Mouse (Mus musculus) lung, postnatal 14 days (tissue): ENCODE results near the gene Ppp1r13l.

Experiments
- DNase-seq: peaks from one replicate; pipeline ENCODE4 v3.0.0; 2021

Gene Ppp1r13l

GRCm38 (mm10) chr7:19359299-19359891 lies at the start of gene Ppp1r13l, which contains the start of gene Cd3eap:
Gene Ppp1r13l, plus strand, starts transcription at chr7:19359749.
Gene Cd3eap, minus strand, starts transcription at chr7:19359483.
- DNase-seq: peak; percentile 86

- DNase-seq: peak; percentile 97
These were observed 49.5 kb upstream of the Ppp1r13l start, which contains the start of gene Fosb for GRCm38 (mm10) chr7:19309884-19310641. Gene Fosb, minus strand, starts transcription at chr7:19310051.

- no peak for DNase-seq
These were observed 47.6 kb upstream of the Ppp1r13l start for GRCm38 (mm10) chr7:19311991-19312390.

GRCm38 (mm10) chr7:19314033-19314432 lies 45.5 kb upstream of the Ppp1r13l start:
- DNase-seq: no peak

GRCm38 (mm10) chr7:19316451-19317161 lies 42.9 kb upstream of the Ppp1r13l start:
- DNase-seq: peak; percentile 49

- no peak for DNase-seq
These were observed 41.3 kb upstream of the Ppp1r13l start for GRCm38 (mm10) chr7:19318201-19318600.

- no peak for DNase-seq
These were observed 40.9 kb upstream of the Ppp1r13l start for GRCm38 (mm10) chr7:19318676-19319075.

- DNase-seq: no peak
These were observed 40.1 kb upstream of the Ppp1r13l start for GRCm38 (mm10) chr7:19319458-19319857.

- DNase-seq: peak; percentile 98
These were observed 39.6 kb upstream of the Ppp1r13l start for GRCm38 (mm10) chr7:19319906-19320305.

GRCm38 (mm10) chr7:19320637-19321036 lies 38.9 kb upstream of the Ppp1r13l start:
- DNase-seq: no peak

- DNase-seq: no peak
These were observed 38.1 kb upstream of the Ppp1r13l start for GRCm38 (mm10) chr7:19321464-19321863.

GRCm38 (mm10) chr7:19322489-19322888 lies 37.1 kb upstream of the Ppp1r13l start:
- DNase-seq: no peak

- no peak for DNase-seq
These were observed 35.3 kb upstream of the Ppp1r13l start for GRCm38 (mm10) chr7:19324221-19324620.

- DNase-seq: no peak
These were observed 34.0 kb upstream of the Ppp1r13l start for GRCm38 (mm10) chr7:19325262-19326199.

- peak; percentile 94 for DNase-seq
These were observed 33.2 kb upstream of the Ppp1r13l start for GRCm38 (mm10) chr7:19326359-19326758.

GRCm38 (mm10) chr7:19327128-19327527 lies 32.4 kb upstream of the Ppp1r13l start:
- DNase-seq: peak; percentile 96

GRCm38 (mm10) chr7:19327782-19328181 lies 31.8 kb upstream of the Ppp1r13l start:
- no peak for DNase-seq

GRCm38 (mm10) chr7:19328425-19328824 lies 31.1 kb upstream of the Ppp1r13l start:
- no peak for DNase-seq

- DNase-seq: no peak
These were observed 27.6 kb upstream of the Ppp1r13l start for GRCm38 (mm10) chr7:19331910-19332309.

- DNase-seq: peak; percentile 77
These were observed 26.7 kb upstream of the Ppp1r13l start for GRCm38 (mm10) chr7:19332709-19333352.

GRCm38 (mm10) chr7:19335583-19335982 lies 24.0 kb upstream of the Ppp1r13l start:
- no peak for DNase-seq

- no peak for DNase-seq
These were observed 22.4 kb upstream of the Ppp1r13l start for GRCm38 (mm10) chr7:19337122-19337521.
